Comparison of ENCODE assay signal across 9 mouse cellular contexts in genomic region chr3:88087688-88088087, GRCm38 (mm10). TPM values are rescaled to one million over a fixed set of nuclear protein-coding genes. Genes with fewer than 3 reads are reported as not detected.
DNase-seq lines count a peak whose midpoint lies in the region; ATAC-seq and TF ChIP-seq lines count a peak whose summit lies in the region.
"Had no signal": no experiment of that assay in that cellular context is flagged by ENCODE, and none has a peak within 500 bp of the region (broad histone marks: within the 10 kb centered on the region; RNA-seq: fewer than 3 reads in every experiment).

No protein-coding gene starts in this region.

- DNase-seq in cerebellum, adult 11 months: peak; percentile 28
- no peak for DNase-seq in cerebellum, adult 9-11 months
- DNase-seq in liver, postnatal 0 days: no peak
- no peak for DNase-seq in liver, embryonic 11.5 days (ENCODE audit: low spot score)
- peak; percentile 35 to 57 for DNase-seq in cerebellum, postnatal 25 days
- DNase-seq in mesoderm, embryonic 11.5 days (ENCODE audit: low read depth, low spot score): peak; percentile 49
- no peak for DNase-seq in frontal cortex, postnatal 10 days (ENCODE audit: low spot score in 2 of 2)

- ATAC-seq in liver, postnatal 0 days: no peak
- ATAC-seq in liver, embryonic 11.5 days (replicated peaks; ENCODE audit: low FRiP score): no peak
- no peak for ATAC-seq in intestine, embryonic 15.5 days

- no peaks in the 10 kb centered on the region for H3K27me3 ChIP-seq in liver, postnatal 0 days (ENCODE audit: insufficient read depth, low read length)
- H3K27me3 ChIP-seq in liver, embryonic 11.5 days (replicated peaks; ENCODE audit: control insufficient read depth, insufficient read depth, low read length): no peaks in the 10 kb centered on the region
- H3K27me3 ChIP-seq in intestine, embryonic 15.5 days (replicated peaks): no peaks in the 10 kb centered on the region

- no peak overlapping the region for H3K9ac ChIP-seq in liver, postnatal 0 days (replicated peaks)
- no peak overlapping the region for H3K9ac ChIP-seq in liver, embryonic 11.5 days (ENCODE audit: low read depth, low read length)
- no peak overlapping the region for H3K9ac ChIP-seq in intestine, embryonic 15.5 days

- no peak overlapping the region for H3K4me2 ChIP-seq in liver, postnatal 0 days (ENCODE audit: low read depth, low read length)
- H3K4me2 ChIP-seq in liver, embryonic 11.5 days: no peak overlapping the region
- H3K4me2 ChIP-seq in intestine, embryonic 15.5 days (replicated peaks): no peak overlapping the region

- peaks cover 16% of the 10 kb centered on the region for H3K36me3 ChIP-seq in liver, postnatal 0 days (replicated peaks; ENCODE audit: insufficient read depth, low read length)
- peaks cover 30% of the 10 kb centered on the region for H3K36me3 ChIP-seq in liver, embryonic 11.5 days (ENCODE audit: control insufficient read depth, insufficient read depth, low read length)
- peaks cover 42% of the 10 kb centered on the region for H3K36me3 ChIP-seq in intestine, embryonic 15.5 days

- H3K4me1 ChIP-seq in liver, postnatal 0 days (ENCODE audit: insufficient read depth): peaks cover 5% of the 10 kb centered on the region
- peaks cover 2% of the 10 kb centered on the region; the same call in 1 of the 2 replicates for H3K4me1 ChIP-seq in liver, embryonic 11.5 days (replicated peaks; ENCODE audit: control insufficient read depth, insufficient read depth, low read length)
- H3K4me1 ChIP-seq in intestine, embryonic 15.5 days (replicated peaks): peaks cover 6% of the 10 kb centered on the region

- no peak overlapping the region for H3K27ac ChIP-seq in liver, postnatal 0 days (ENCODE audit: low read depth)
- no peak overlapping the region for H3K27ac ChIP-seq in liver, embryonic 11.5 days (ENCODE audit: low read depth, low read length)
- no peak overlapping the region for H3K27ac ChIP-seq in intestine, embryonic 15.5 days

- 70% methylated on average over 1 of the region's 1 CpGs for WGBS in liver, postnatal 0 days (ENCODE audit: insufficient replicate concordance)
- WGBS in liver, embryonic 11.5 days: 79% methylated on average over 1 of the region's 1 CpGs
- WGBS in intestine, embryonic 15.5 days: 83% methylated on average over 1 of the region's 1 CpGs

- TF ChIP-seq CTCF in liver, postnatal 0 days (IDR thresholded peaks at IDR 0.05; ENCODE audit: low read depth): peak; percentile 82

- no peak overlapping the region for H3K4me3 ChIP-seq in liver, postnatal 0 days (ENCODE audit: low read depth, low read length)
- no peak overlapping the region for H3K4me3 ChIP-seq in liver, embryonic 11.5 days (ENCODE audit: low read depth, low read length)
- H3K4me3 ChIP-seq in intestine, embryonic 15.5 days (replicated peaks): no peak overlapping the region

- TF ChIP-seq EP300 in liver, postnatal 0 days (IDR thresholded peaks at IDR 0.05; ENCODE audit: low read depth): no peak

- no peaks in the 10 kb centered on the region for H3K9me3 ChIP-seq in liver, postnatal 0 days (ENCODE audit: low read length)
- H3K9me3 ChIP-seq in liver, embryonic 11.5 days (ENCODE audit: control insufficient read depth, low read length): no peaks in the 10 kb centered on the region
- no peaks in the 10 kb centered on the region for H3K9me3 ChIP-seq in intestine, embryonic 15.5 days

RNA-seq across cellular contexts. Expression of gene Iqgap3, which starts 5.9 kb away (rescaled TPM):
- 2.9 and 3.2 TPM in 2 replicates for polyA plus RNA-seq in liver, postnatal 0 days (2015; fragmentation: Nextera tagmentation; extraction: Ambion mirVana)
- 16.8 and 19.1 TPM in 2 replicates for polyA plus RNA-seq in liver, embryonic 11.5 days (2014; fragmentation: Nextera tagmentation; extraction: Ambion mirVana)
- polyA plus RNA-seq in intestine, embryonic 15.5 days (2015; fragmentation: Nextera tagmentation; extraction: Ambion mirVana): 16.7 and 17.0 TPM in 2 replicates

RNA-seq across cellular contexts. Expression of gene Ttc24, which starts 9.6 kb away (rescaled TPM):
- polyA plus RNA-seq in liver, postnatal 0 days (2015; fragmentation: Nextera tagmentation; extraction: Ambion mirVana): not detected in 2 replicates
- not detected in 2 replicates for polyA plus RNA-seq in liver, embryonic 11.5 days (2014; fragmentation: Nextera tagmentation; extraction: Ambion mirVana)
- polyA plus RNA-seq in intestine, embryonic 15.5 days (2015; fragmentation: Nextera tagmentation; extraction: Ambion mirVana): not detected in 2 replicates
- polyA plus RNA-seq: intestine, embryonic 14.5 days had no signal

RNA-seq across cellular contexts. Expression of gene Naxe, which starts 29.4 kb away (rescaled TPM):
- 78.0 and 80.1 TPM in 2 replicates for polyA plus RNA-seq in liver, postnatal 0 days (2015; fragmentation: Nextera tagmentation; extraction: Ambion mirVana)
- 98.7 and 106 TPM in 2 replicates for polyA plus RNA-seq in liver, embryonic 11.5 days (2014; fragmentation: Nextera tagmentation; extraction: Ambion mirVana)
- 152 and 167 TPM in 2 replicates for polyA plus RNA-seq in intestine, embryonic 15.5 days (2015; fragmentation: Nextera tagmentation; extraction: Ambion mirVana)

RNA-seq across cellular contexts. Expression of gene Gpatch4, which starts 44.8 kb away (rescaled TPM):
- polyA plus RNA-seq in liver, postnatal 0 days (2015; fragmentation: Nextera tagmentation; extraction: Ambion mirVana): 13.1 and 14.3 TPM in 2 replicates
- 60.6 and 60.7 TPM in 2 replicates for polyA plus RNA-seq in liver, embryonic 11.5 days (2014; fragmentation: Nextera tagmentation; extraction: Ambion mirVana)
- polyA plus RNA-seq in intestine, embryonic 15.5 days (2015; fragmentation: Nextera tagmentation; extraction: Ambion mirVana): 36.7 and 40.3 TPM in 2 replicates

RNA-seq across cellular contexts. Expression of gene Mef2d, which starts 54.5 kb away (rescaled TPM):
- 5.7 and 6.4 TPM in 2 replicates for polyA plus RNA-seq in liver, postnatal 0 days (2015; fragmentation: Nextera tagmentation; extraction: Ambion mirVana)
- polyA plus RNA-seq in liver, embryonic 11.5 days (2014; fragmentation: Nextera tagmentation; extraction: Ambion mirVana): 27.6 and 28.0 TPM in 2 replicates
- 19.7 and 20.8 TPM in 2 replicates for polyA plus RNA-seq in intestine, embryonic 15.5 days (2015; fragmentation: Nextera tagmentation; extraction: Ambion mirVana)

Comparison
In these comparisons a context has a peak if more than half of its experiments do, and no peak if none do; other contexts are left out.
1. DNase-seq: peak in cerebellum, adult 11 months (single experiment), cerebellum, postnatal 25 days (2 of 2) and mesoderm, embryonic 11.5 days (single experiment); none in cerebellum, adult 9-11 months (single experiment), liver, postnatal 0 days (single experiment), liver, embryonic 11.5 days (single experiment) and frontal cortex, postnatal 10 days (0 of 2).